Mouse (Mus musculus) G1E (cell line): ENCODE results near the gene Col4a1.

Experiments used
- CTCF ChIP-seq: IDR thresholded peaks from 2 replicates; pipeline ENCODE4 v1.5.1; 2012; ENCODE audit warnings: low read depth, low read length, inconsistent platforms, mixed read lengths
- GATA1 ChIP-seq: IDR thresholded peaks from 2 replicates; pipeline ENCODE4 v1.6.1; 2012; ENCODE audit warnings: borderline replicate concordance, low read length, inconsistent platforms, mixed read lengths
- POLR2AphosphoS5 ChIP-seq: IDR thresholded peaks from 2 replicates; pipeline ENCODE4 v1.6.1; 2012; ENCODE audit warnings: low read depth, low read length, inconsistent platforms; ENCODE audit not compliant: insufficient replicate concordance

DNA sequence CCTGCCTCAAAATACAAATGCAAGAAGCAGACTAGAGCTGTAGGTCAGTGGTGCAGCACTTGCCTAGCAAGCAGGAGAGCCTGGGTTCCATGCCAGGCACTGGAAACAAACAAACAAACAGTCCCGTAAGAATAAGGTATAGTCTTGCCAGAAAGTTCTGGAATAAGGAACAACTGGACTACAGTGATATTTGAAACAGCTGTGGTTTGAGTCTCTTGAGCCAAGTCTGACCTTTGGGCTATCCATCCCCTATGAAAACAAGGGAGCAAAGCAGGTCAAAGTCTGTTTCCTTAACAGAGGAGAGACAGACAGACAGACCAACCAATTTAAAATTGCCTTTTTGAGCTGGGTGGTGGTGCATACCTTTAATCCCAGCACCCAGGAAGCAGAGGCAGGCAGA, 11.1 kb upstream of the Col4a1 start:
- TF ChIP-seq CTCF: no peak
- no peak for TF ChIP-seq POLR2AphosphoS5
- TF ChIP-seq GATA1: no peak
